Mouse (Mus musculus): Measurements from ENCODE around the gene Sat2. TPM values are rescaled to one million over a fixed set of nuclear protein-coding genes. Genes with fewer than 3 reads are reported as not detected.

Gene Sat2
- polyA plus RNA-seq (2015; fragmentation: Nextera tagmentation; extraction: Ambion mirVana), result 23.8 and 27.1 TPM in 2 replicates

DNA sequence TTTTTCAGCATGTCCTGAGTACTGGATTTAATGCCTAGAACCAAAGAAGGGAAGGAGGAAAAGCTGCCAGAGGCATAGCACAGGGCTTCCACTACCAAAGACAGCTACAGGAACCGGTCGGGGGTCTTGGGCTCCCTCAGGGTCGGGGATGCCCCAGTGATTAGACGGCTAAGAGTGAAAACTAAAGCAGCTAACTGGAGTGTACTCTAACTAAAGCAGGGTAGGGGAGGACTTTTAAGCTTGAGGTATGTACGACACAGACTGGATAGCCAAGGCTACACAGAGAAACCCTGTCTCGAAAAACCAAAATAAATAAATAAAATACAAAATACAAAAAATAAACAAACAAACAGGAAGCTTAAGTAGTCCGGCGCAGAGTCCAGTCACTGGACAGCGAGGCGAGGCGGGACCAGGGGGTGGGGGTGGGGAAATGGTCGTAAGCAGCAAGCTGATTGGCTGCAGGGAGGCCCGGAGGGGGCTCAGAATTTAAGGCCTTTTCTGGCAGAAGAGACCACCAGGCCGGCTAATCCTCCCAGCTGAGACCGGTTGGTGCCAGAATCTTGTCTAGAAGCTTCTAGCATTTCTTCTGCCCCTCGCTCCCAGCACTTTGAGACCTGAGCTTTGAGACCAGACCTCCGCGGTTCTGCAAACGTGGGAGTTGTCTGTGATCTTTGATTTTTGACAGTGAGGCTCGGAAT lies at the start of gene Sat2:
Gene Sat2, plus strand, starts transcription at position 454 of the 698 bp plus-strand sequence.
- Histone ChIP-seq H3K9me3 (replicated peaks; ENCODE audit: control insufficient read depth, low read length, poor library complexity, severe bottlenecking) (no peaks in the 10 kb centered on the region), H3K4me3 (ENCODE audit: low read depth, low read length) (peak within 1 kb of the TSS; percentile 56), H3K4me2 (ENCODE audit: low read length) (peak within 1 kb of the TSS; percentile 75), H3K36me3 (ENCODE audit: control insufficient read depth, insufficient read depth, low read length) (no peaks in the 10 kb centered on the region), H3K9ac (ENCODE audit: low read depth, low read length) (peak within 1 kb of the TSS; percentile 80), H3K27me3 (ENCODE audit: control insufficient read depth, insufficient read depth, low read depth, low read length) (no peaks in the 10 kb centered on the region), H3K4me1 (ENCODE audit: control insufficient read depth, insufficient read depth, low read length) (peaks cover 10% of the 10 kb centered on the region), H3K27ac (ENCODE audit: low read length) (peak within 1 kb of the TSS; percentile 83)
- ATAC-seq, result peak; percentile 86
- under 1% methylated on average over 20 of the region's 20 CpGs for WGBS

DNA sequence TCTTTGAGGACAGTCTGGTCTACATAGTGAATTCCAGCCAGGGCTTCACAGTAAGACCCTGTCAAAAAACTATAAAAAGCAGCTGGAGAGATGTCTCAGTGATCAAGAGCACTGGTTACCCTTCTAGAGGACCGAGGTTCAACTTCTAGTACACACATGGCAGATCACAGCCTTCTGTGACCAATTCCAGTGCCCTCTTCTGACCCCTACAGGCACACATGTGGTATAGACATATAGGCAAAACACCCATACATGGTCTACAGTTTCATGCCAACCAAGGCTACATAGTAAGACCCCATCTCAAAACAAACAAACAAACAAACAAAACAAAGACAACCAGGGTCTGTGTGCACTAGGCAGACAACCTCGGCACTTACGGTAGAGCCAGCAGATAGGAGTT lies 46.6 kb upstream of the Sat2 start:
- Histone ChIP-seq H3K9ac (ENCODE audit: low read depth, low read length) (no peak overlapping the region), H3K4me2 (ENCODE audit: low read length) (no peak overlapping the region), H3K36me3 (ENCODE audit: control insufficient read depth, insufficient read depth, low read length) (no peaks in the 10 kb centered on the region; the same call in 1 of the 2 replicates), H3K9me3 (replicated peaks; ENCODE audit: control insufficient read depth, low read length, poor library complexity, severe bottlenecking) (no peaks in the 10 kb centered on the region), H3K4me3 (ENCODE audit: low read depth, low read length) (no peak overlapping the region), H3K27ac (ENCODE audit: low read length) (no peak overlapping the region), H3K27me3 (ENCODE audit: control insufficient read depth, insufficient read depth, low read depth, low read length) (no peaks in the 10 kb centered on the region), H3K4me1 (ENCODE audit: control insufficient read depth, insufficient read depth, low read length) (peaks cover 25% of the 10 kb centered on the region)
- WGBS, result 60% methylated on average over 3 of the region's 3 CpGs
- no peak for ATAC-seq

DNA sequence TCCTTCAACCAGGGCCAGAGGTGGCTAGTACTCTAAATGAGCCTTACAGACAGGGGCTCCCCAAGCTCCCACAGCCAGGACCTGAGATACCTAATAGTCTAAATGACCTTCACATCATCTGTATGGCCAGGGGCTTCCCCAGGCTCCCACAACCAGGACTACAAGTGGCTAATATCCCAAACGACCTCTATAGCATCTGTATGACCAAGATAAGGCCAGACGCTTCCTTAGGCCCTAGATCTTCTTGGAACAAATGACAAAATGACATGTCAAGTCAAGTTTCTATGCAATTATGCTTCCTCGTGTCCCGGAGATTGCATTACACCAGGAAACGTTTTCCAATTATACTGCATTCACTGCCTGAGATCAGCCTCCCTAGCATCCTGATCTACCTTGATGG lies 45.5 kb upstream of the Sat2 start:
- 77% methylated on average over 5 of the region's 5 CpGs for WGBS
- Histone ChIP-seq H3K9me3 (replicated peaks; ENCODE audit: control insufficient read depth, low read length, poor library complexity, severe bottlenecking) (no peaks in the 10 kb centered on the region), H3K27ac (ENCODE audit: low read length) (no peak overlapping the region), H3K4me2 (ENCODE audit: low read length) (no peak overlapping the region), H3K4me1 (ENCODE audit: control insufficient read depth, insufficient read depth, low read length) (peaks cover 25% of the 10 kb centered on the region), H3K4me3 (ENCODE audit: low read depth, low read length) (no peak overlapping the region), H3K27me3 (ENCODE audit: control insufficient read depth, insufficient read depth, low read depth, low read length) (no peaks in the 10 kb centered on the region), H3K9ac (ENCODE audit: low read depth, low read length) (no peak overlapping the region), H3K36me3 (ENCODE audit: control insufficient read depth, insufficient read depth, low read length) (no peaks in the 10 kb centered on the region)
- ATAC-seq, result no peak

DNA sequence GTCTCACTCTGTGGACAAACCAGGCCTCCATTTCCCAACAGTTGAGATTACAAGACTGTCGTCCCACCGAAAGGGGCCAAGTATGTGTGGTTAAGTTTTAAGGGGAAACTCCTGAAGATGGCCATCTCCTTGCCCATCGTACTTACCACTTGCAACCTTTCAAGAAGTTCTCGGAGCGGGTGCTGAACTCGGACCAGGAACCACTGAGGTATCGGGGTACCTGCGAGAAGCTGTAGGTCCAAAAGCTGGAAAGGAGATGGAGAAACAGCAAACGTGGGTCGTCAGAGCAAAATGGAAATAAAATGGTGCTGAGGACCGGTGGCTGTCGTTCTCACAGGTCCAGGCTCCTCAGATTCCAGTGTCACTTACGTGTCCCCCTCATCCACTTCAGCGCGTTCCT lies 43.5 kb upstream of the Sat2 start:
- H3K36me3 ChIP-seq (ENCODE audit: control insufficient read depth, insufficient read depth, low read length), result no peaks in the 10 kb centered on the region
- H3K9me3 ChIP-seq (replicated peaks; ENCODE audit: control insufficient read depth, low read length, poor library complexity, severe bottlenecking), result no peaks in the 10 kb centered on the region
- H3K27me3 ChIP-seq (ENCODE audit: control insufficient read depth, insufficient read depth, low read depth, low read length), result no peaks in the 10 kb centered on the region
- no peak overlapping the region; the same call in 1 of the 2 replicates for H3K27ac ChIP-seq (ENCODE audit: low read length)
- peaks cover 31% of the 10 kb centered on the region for H3K4me1 ChIP-seq (ENCODE audit: control insufficient read depth, insufficient read depth, low read length)
- H3K4me3 ChIP-seq (ENCODE audit: low read depth, low read length), result peak overlapping the region; percentile 79
- H3K9ac ChIP-seq (ENCODE audit: low read depth, low read length), result peak overlapping the region; percentile 77
- H3K4me2 ChIP-seq (ENCODE audit: low read length), result peak overlapping the region; percentile 79
- ATAC-seq, result no peak
- WGBS, result 13% methylated on average over 15 of the region's 15 CpGs

DNA sequence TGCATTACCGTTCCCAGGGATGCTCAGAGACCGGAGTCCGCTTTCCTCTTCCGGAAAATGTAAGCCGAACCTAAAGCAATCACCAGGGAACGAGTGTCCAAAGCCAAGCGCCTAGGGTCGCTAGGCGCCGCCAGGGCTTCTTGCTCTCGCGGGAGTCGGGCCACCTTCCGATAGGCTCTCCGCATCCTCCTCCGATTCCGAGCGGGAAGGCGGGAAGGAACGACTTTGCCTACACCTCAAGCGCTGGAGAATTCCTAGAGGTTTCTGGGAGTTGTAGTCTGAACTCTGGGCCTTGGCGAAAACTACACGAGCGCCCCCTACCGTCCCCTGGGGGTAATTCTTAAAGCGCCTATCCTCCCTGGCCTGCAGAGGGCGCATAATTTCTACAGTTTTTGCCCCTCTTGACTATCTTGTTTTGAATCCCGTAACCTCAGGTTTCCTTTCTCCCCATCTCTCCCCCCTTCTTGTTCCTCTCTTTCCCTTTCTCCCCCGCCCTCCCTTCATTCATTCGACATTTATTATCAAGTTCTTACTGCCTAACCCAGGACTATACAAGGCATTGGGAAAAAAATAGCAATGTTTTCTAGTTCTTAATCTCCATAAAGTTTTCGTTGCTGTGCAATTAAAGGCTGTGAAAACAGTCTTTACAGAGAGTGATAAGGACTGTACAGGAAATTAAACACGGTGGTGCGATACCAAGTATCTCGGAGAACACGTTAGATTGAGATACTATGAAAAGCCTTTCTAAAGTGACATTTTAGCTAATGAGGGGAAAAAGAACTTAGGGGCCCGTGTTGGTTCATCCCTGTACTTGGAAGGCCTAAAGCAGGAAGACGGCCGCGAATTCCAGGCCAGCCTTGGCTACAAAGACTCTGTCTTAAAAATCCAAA lies 42.5 kb upstream of the Sat2 start:
- Histone ChIP-seq H3K4me3 (ENCODE audit: low read depth, low read length) (peak overlapping the region; percentile 79), H3K9me3 (replicated peaks; ENCODE audit: control insufficient read depth, low read length, poor library complexity, severe bottlenecking) (no peaks in the 10 kb centered on the region), H3K27ac (ENCODE audit: low read length) (peak overlapping the region; percentile 94), H3K4me2 (ENCODE audit: low read length) (peak overlapping the region; percentile 79), H3K9ac (ENCODE audit: low read depth, low read length) (peak overlapping the region; percentile 77), H3K4me1 (ENCODE audit: control insufficient read depth, insufficient read depth, low read length) (peaks cover 31% of the 10 kb centered on the region), H3K27me3 (ENCODE audit: control insufficient read depth, insufficient read depth, low read depth, low read length) (no peaks in the 10 kb centered on the region), H3K36me3 (ENCODE audit: control insufficient read depth, insufficient read depth, low read length) (no peaks in the 10 kb centered on the region)
- peak; percentile 87 for ATAC-seq
- WGBS, result 1% methylated on average over 39 of the region's 39 CpGs

DNA sequence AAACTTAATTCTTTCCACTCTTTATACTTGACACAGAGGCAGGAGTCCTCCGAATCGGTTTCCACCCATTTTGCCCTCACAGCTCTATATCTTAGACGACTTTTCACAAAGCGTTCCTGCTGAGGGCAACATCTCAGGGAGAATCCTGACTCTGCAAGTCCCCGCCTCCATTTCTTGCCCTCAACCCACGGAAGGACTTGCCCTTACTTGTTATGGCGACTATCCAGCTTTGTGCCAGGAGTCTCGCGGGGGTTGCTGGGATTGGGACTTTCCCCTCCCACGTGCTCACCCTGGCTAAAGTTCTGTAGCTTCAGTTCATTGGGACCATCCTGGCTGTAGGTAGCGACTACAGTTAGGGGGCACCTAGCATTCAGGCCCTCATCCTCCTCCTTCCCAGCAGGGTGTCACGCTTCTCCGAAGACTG lies 41.7 kb upstream of the Sat2 start, which contains the start of the genes Wrap53 and Trp53:
Gene Wrap53, minus strand, starts transcription at position 165 of the 424 bp plus-strand sequence.
Gene Trp53, plus strand, starts transcription at position 269 of the 424 bp plus-strand sequence.
- 0% methylated on average over 13 of the region's 13 CpGs for WGBS
- H3K27ac ChIP-seq (ENCODE audit: low read length), result peak within 1 kb of the TSS; percentile 94
- peak; percentile 57 for ATAC-seq
- peak within 1 kb of the TSS; percentile 79 for H3K4me2 ChIP-seq (ENCODE audit: low read length)
- H3K27me3 ChIP-seq (ENCODE audit: control insufficient read depth, insufficient read depth, low read depth, low read length), result no peaks in the 10 kb centered on the region
- peaks cover 30% of the 10 kb centered on the region for H3K4me1 ChIP-seq (ENCODE audit: control insufficient read depth, insufficient read depth, low read length)
- no peaks in the 10 kb centered on the region for H3K9me3 ChIP-seq (replicated peaks; ENCODE audit: control insufficient read depth, low read length, poor library complexity, severe bottlenecking)
- no peaks in the 10 kb centered on the region for H3K36me3 ChIP-seq (ENCODE audit: control insufficient read depth, insufficient read depth, low read length)
- H3K9ac ChIP-seq (ENCODE audit: low read depth, low read length), result peak within 1 kb of the TSS; percentile 77
- peak within 1 kb of the TSS; percentile 79 for H3K4me3 ChIP-seq (ENCODE audit: low read depth, low read length)

DNA sequence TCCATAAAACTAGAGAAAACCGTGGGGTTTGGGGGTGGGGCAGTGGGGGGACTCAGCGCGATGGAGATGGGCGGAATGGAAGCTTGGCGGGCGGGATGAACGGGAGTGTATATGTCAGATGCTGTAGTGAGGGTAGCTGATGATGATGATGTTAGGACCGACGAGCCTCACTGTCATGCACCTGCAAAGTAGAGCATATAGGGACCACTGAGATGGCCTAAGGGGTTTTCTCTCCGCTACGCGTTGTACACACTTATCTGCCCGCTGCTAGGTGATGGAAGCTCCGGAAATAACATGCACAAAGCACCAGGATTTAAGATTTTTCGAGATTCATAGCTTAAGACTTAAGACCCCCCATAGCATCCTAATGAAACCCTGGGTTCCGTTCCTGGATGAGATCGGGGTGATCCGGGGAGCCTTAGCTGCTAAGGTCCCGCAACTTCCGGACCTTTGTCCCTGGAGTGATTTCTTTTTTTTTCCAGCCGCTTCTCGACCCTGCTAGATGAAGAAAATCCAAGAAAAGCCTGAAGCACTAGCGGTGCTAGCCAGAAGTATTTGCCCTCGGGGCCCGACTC lies 41.2 kb upstream of the Sat2 start:
- Histone ChIP-seq H3K27me3 (ENCODE audit: control insufficient read depth, insufficient read depth, low read depth, low read length) (no peaks in the 10 kb centered on the region), H3K4me3 (ENCODE audit: low read depth, low read length) (peak overlapping the region; percentile 79), H3K27ac (ENCODE audit: low read length) (peak overlapping the region; percentile 94), H3K9me3 (replicated peaks; ENCODE audit: control insufficient read depth, low read length, poor library complexity, severe bottlenecking) (no peaks in the 10 kb centered on the region), H3K4me1 (ENCODE audit: control insufficient read depth, insufficient read depth, low read length) (peaks cover 29% of the 10 kb centered on the region), H3K36me3 (ENCODE audit: control insufficient read depth, insufficient read depth, low read length) (no peaks in the 10 kb centered on the region), H3K4me2 (ENCODE audit: low read length) (peak overlapping the region; percentile 78), H3K9ac (ENCODE audit: low read depth, low read length) (peak overlapping the region; percentile 60)
- WGBS, result under 1% methylated on average over 25 of the region's 25 CpGs
- ATAC-seq, result peak; percentile 36; the same call in 1 of the 2 replicates

DNA sequence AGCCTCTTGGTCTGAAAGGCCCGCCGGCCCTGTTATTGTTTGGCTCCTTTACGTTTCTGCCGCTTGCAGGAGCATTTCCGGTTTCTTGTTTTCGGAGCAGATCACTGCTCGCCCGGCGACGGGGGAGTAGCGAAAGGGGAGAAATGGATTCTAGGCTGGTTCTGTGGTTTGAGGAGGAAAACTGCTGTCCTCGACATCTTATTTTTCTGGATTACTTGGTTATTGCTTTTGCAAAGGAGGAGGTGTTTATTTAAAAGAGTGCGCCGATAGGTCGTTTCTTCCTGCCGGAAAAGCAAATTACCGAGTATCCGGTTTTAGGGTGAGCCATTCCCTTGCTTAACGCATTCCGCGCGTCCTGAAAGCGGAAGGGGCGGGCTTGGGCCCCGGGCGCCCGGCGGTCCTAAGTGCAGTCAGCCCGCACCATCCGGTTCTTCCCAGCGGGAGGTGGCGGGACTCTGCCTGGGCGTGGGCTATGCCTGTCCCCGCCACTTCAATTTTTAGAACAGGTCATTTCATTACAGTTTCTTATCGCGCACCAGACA lies 40.6 kb upstream of the Sat2 start:
- peak; percentile 84 for ATAC-seq
- H3K9me3 ChIP-seq (replicated peaks; ENCODE audit: control insufficient read depth, low read length, poor library complexity, severe bottlenecking), result no peaks in the 10 kb centered on the region
- H3K4me3 ChIP-seq (ENCODE audit: low read depth, low read length), result peak overlapping the region; percentile 79
- under 1% methylated on average over 36 of the region's 36 CpGs for WGBS
- H3K36me3 ChIP-seq (ENCODE audit: control insufficient read depth, insufficient read depth, low read length), result no peaks in the 10 kb centered on the region
- H3K27me3 ChIP-seq (ENCODE audit: control insufficient read depth, insufficient read depth, low read depth, low read length), result no peaks in the 10 kb centered on the region
- peak overlapping the region; percentile 60 for H3K9ac ChIP-seq (ENCODE audit: low read depth, low read length)
- H3K4me1 ChIP-seq (ENCODE audit: control insufficient read depth, insufficient read depth, low read length), result peaks cover 29% of the 10 kb centered on the region
- H3K4me2 ChIP-seq (ENCODE audit: low read length), result peak overlapping the region; percentile 78
- peak overlapping the region; percentile 94 for H3K27ac ChIP-seq (ENCODE audit: low read length)
